Mouse (Mus musculus): ENCODE results near the gene Lpcat1.

Lpcat1 gene

DNA sequence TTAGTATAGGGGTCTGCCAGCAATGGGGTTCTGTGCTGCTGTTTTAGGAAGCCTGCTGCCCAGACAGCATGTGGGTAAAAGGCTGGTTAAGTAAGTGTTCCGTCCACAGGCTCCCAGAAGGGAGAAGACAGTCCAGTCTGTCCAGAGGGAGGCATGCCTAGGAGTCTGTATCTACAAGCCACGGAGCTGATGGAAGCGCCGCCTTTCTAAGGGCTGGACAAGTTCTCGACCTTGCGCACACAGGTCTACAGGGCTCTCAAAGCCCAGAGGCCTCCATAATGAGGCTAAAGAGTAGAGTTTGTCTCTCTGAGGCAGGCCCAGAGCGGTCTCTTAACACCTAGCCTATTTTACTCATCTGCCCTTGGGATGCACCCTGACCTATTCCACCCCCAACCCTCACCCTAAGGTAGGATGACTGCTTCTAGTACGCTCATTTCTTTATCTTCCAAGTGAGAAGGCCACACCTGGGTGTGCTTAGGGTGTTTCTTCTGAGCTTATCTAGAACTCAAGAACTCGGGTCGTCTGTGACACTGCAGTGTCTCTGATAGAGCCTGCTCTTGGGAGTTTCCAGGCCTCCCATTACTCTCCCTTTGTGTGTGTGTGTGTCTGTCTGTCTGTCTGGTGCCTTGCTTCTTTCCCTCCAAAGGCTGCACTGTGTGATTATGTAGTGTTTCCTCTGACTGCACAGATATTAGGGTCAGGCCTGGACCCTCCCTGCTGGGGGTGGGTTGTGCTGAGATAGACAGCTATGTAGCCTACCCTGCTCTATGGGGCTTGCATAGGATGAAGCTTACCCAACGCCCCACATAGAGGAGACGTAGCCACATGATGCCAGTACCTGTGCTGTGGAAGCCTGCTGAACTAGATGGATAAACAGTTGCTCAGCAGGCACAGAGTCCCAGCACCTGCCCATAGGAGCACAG is 8.3 kb downstream of the Lpcat1 start:
- in situ Hi-C loops (cut with MboI, MseI), result no loop called here

DNA sequence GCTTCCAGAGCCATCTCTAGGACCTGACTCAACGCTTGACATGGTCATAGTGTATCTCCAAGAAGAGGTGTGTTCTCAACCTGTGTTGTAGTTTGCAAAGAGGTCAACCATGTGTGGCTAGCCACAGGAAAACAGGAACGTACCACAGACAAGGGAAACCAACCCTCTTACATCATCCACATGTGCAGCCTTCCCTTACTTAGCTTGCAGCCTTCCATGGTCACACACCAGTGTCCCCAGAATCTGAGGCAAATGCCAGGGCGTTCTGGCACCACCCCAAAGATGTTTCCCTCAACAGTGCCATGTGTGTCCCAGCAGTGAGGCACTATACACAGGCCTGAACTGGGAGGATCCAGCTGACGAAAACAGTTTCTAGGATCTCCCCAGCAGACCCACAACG is 9.3 kb downstream of the Lpcat1 start:
- in situ Hi-C loops (cut with MboI, MseI), result no loop called here

GRCm38 (mm10) chr13:73476796-73477195 is 9.8 kb downstream of the Lpcat1 start:
- in situ Hi-C loops (cut with MboI, MseI), result no loop called here

GRCm38 (mm10) chr13:73477841-73478240 is 10.8 kb downstream of the Lpcat1 start:
- in situ Hi-C loops (cut with MboI, MseI), result no loop called here

DNA sequence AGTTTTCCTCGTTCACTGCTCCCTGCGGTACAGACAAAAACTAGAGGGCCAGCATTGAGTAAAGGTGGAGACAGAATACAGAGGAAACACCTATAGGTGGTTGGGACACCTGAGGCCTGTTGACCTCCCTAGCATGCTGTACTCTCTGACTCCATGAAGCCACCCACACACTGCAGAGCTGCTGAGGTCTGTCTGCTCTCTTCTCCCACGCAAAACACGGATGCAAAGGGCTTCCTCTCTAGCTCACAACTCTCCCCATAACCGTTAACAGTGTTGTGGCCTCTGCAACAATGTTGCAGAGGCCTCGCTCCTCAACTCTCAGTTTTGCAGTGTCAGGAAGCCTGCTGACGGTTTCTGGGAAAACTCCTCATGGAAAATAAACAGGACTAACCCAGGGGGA is 15.5 kb downstream of the Lpcat1 start:
- in situ Hi-C loops (cut with MboI, MseI), result no loop called here

DNA sequence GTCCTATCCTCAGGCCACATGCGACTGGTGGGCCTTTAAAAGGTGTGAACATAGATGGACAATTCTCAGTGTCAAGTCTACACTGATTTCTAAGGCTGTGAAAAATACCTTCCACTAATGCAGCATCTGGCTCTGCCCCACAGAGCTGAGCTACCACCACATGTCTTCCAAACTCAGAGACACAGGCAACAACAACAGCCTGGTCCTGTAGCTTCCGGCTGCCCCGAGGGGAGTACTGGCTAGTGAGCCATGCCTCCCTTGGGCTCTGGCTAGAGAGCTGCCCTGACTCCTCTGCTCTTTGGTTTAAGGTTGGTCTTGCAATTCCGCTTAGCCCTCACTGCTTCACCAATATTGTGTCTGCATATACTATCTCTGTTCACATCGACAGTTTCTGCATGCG is 16.3 kb downstream of the Lpcat1 start:
- in situ Hi-C loops (cut with MboI, MseI), result no loop called here

GRCm38 (mm10) chr13:73484171-73484570 is 17.2 kb downstream of the Lpcat1 start:
- in situ Hi-C loops (cut with MboI, MseI), result no loop called here

GRCm38 (mm10) chr13:73488105-73488504 is 21.1 kb downstream of the Lpcat1 start:
- in situ Hi-C loops (cut with MboI, MseI), result no loop called here

GRCm38 (mm10) chr13:73488707-73489106 is 21.7 kb downstream of the Lpcat1 start:
- in situ Hi-C loops (cut with MboI, MseI), result no loop called here

DNA sequence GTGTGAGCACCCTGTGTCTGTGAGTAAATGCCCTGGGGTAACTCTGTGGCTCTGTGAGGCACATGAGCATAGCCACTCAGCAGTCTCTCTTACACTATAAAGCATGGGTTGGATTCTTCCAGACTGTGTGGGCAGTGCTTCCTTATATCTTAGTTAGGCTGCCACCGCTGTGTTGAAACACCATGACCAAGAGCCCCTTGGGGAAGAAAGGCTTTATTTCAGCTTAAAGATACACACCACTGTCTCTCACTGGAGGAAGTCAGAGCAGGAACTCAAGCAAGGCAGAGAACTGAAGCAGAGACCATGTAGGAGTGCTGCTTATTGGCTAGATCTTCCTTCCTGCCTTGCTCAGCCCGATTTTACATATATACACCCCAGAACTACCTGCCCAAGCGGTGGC is 23.0 kb downstream of the Lpcat1 start:
- in situ Hi-C loops (cut with MboI, MseI), result no loop called here

DNA sequence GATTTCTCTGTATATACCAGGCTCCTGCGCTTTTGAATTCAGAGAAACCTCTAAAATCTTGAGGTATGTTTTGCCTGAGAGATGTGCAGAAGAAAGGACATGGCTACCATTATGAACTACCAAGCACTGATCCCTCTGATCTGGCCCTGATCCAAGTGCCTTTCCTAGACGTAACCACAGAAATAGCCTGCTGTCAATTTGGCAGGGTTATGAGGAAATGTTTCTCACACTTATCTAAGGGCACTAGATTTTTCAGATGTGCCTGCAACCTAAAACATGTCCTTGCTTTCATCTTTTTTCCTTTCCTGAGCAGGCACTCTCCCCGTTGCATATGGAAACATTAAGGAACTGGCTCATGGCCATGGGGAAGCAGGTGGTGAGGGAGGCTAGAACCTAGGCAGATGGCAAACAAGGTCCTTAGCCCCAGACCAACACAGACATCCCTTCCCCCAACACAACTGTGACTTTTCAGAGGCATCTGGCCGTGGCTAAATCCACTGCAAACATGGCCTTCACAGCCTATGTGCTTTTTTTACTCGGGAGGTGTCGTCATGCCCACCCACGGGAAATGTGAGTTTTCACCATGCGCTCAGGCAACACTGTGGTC is 23.7 kb downstream of the Lpcat1 start:
- in situ Hi-C loops (cut with MboI, MseI), result no loop called here

DNA sequence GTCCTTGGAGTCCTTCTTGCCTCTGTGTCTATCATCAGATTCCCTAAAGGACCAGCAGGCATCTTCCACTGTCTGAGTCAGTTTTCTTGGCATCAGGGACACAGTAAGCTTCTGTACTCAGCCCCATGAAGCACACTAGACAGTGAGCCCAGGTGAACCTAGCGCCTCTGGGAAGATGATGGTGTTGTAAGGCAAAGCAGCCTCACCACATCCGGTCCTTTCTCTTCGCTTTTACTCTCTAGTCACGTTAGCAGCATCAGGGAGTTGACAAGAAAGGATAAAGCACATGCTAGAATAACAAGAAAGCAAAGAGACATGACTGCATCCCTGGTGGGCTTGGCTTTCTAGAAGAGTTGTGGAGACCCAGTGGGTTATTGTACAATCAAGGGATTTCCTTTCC is 26.2 kb downstream of the Lpcat1 start:
- in situ Hi-C loops (cut with MboI, MseI), result no loop called here

GRCm38 (mm10) chr13:73494528-73494927 is 27.5 kb downstream of the Lpcat1 start:
- in situ Hi-C loops (cut with MboI, MseI), result no loop called here

DNA sequence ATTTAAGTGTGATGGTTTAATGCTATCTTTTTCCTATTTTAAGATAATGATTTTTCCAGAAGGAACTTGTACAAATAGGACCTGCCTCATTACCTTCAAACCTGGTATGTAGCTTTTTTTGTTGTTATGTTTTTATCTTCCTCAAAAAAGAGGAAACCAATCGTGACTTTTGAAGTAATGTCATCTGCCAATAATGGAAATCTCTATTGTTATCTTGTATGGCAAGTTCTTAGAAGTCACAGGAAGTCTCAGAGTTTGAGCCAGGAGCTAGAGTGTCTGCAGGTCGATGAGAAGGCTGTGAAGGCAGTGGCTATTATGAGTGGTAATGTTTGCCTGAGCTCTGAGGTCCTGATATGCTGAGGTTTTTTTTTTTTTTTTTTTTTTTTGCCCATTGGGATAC is 29.1 kb downstream of the Lpcat1 start:
- in situ Hi-C loops (cut with MboI, MseI), result loop anchor here (5.0 kb wide), 1 partner anchor 39 kb away; no protein-coding TSS in a partner anchor

DNA sequence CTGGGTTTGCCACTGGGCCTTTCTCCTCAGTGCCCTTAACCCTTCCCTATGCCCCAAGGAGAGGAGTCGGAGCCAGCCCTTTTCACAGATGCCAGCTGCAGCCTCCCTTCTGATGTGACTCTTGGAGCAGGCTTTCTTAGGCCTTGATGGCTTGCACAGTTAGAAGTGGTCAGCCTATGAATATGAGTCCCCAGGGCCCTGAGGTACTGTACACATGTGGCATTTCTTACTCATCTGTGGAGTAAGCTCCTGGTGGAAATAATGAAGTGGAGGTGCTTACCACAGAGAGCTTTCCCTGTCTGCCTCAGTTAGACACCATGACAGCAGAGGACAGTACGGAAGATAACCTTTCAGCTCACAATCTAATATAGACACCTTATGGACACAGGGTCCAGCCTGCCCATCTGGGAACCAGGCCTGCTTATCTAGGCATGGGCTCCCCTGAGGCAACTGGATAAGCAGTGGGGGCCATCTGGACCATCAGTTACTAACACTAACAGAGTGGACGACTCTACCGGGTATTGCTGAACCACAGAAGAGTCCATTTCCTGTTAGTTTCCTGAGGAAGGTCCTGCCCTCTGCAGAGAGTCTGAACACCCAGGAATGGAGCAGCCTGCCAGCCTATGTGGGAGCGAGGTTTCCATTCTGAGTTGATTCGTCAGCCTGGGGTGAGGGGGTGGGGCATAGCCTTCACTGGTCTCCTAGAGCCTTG is 33.1 kb downstream of the Lpcat1 start:
- in situ Hi-C loops (cut with MboI, MseI), result loop anchor here (5.0 kb wide), 1 partner anchor 43 kb away; no protein-coding TSS in a partner anchor

GRCm38 (mm10) chr13:73502719-73503118 is 35.7 kb downstream of the Lpcat1 start:
- in situ Hi-C loops (cut with MboI, MseI), result no loop called here

DNA sequence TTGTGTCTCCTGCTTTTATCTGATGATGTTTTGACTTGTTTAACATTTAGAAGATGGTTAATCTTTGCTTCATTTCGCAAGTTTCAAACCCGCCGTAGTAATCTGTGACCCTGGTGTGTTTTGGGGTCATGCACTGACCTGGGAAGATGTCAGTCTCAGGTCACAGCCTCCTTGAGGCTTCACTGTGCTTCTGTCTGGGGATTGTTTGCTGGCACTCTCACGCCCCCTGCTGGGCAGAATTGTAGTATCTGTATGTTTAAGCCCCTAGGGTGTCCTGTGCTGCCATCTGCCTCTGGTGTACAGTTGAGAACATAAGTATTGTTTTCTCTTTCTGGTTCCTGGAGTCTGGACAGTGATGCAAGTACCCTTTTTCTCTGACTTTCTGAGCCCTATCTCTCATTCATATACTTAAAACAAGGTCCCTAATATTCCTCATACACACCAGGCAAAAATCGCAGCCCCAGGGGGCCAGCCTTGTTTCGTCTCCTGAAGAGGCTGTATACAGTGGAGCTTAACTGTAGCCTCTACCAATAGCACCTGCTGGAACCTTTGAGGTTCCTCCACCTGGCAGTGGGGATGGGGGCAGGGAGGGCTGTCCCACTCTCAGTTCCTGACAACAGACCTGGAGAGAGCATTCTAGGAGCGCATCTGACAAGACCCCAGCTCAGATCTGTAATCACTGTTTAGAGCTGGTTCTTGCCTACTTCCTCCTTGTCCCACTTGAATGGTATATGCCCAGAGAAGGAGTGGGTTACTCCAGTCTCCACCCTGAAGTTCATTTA is 38.9 kb downstream of the Lpcat1 start:
- in situ Hi-C loops (cut with MboI, MseI), result loop anchor here (5.0 kb wide), 1 partner anchor 79 kb away; no protein-coding TSS in a partner anchor

GRCm38 (mm10) chr13:73508817-73509550 is 42.0 kb downstream of the Lpcat1 start:
- in situ Hi-C loops (cut with MboI, MseI), result loop anchor here (5.0 kb wide), 1 partner anchor 82 kb away; no protein-coding TSS in a partner anchor

- in situ Hi-C loops (cut with MboI, MseI), result loop anchor here (5.0 kb wide), 1 partner anchor 83 kb away; no protein-coding TSS in a partner anchor
These were observed 42.9 kb downstream of the Lpcat1 start for GRCm38 (mm10) chr13:73509869-73510268.
